ENCODE assay signal across 17 mouse cellular contexts in genomic region chr11:85095116-85095515, GRCm38 (mm10). TPM values are rescaled to one million over a fixed set of nuclear protein-coding genes. Genes with fewer than 3 reads are reported as not detected.
DNase-seq lines count a peak whose midpoint lies in the region; ATAC-seq lines count a peak whose summit lies in the region.
"Had no signal": no experiment of that assay in that cellular context is flagged by ENCODE, and none has a peak within 500 bp of the region (broad histone marks: within the 10 kb centered on the region; RNA-seq: fewer than 3 reads in every experiment).

No protein-coding gene starts in this region.

- H3K4me3 ChIP-seq in heart, embryonic 16.5 days (ENCODE audit: low read length): no peak overlapping the region
- H3K4me3 ChIP-seq in liver, embryonic 15.5 days (replicated peaks): no peak overlapping the region
- no peak overlapping the region for H3K4me3 ChIP-seq in intestine, embryonic 15.5 days (replicated peaks)
- H3K4me3 ChIP-seq: hindbrain, embryonic 15.5 days; left cerebral cortex, adult 2 months; midbrain, embryonic 15.5 days; neural tube, embryonic 12.5 days had no signal

- H3K27ac ChIP-seq in heart, embryonic 16.5 days (ENCODE audit: low read length): peak overlapping the region; percentile 23; the same call in 1 of the 2 replicates
- peak overlapping the region; percentile 24 for H3K27ac ChIP-seq in liver, embryonic 15.5 days (replicated peaks)
- no peak overlapping the region for H3K27ac ChIP-seq in intestine, embryonic 15.5 days
- H3K27ac ChIP-seq: hindbrain, embryonic 15.5 days; left cerebral cortex, adult 2 months; midbrain, embryonic 15.5 days; neural tube, embryonic 12.5 days had no signal

- no peaks in the 10 kb centered on the region for H3K27me3 ChIP-seq in heart, embryonic 16.5 days (ENCODE audit: control insufficient read depth, insufficient read depth, low read length)
- H3K27me3 ChIP-seq in liver, embryonic 15.5 days: no peaks in the 10 kb centered on the region
- no peaks in the 10 kb centered on the region for H3K27me3 ChIP-seq in intestine, embryonic 15.5 days (replicated peaks)
- H3K27me3 ChIP-seq: hindbrain, embryonic 15.5 days; midbrain, embryonic 15.5 days; neural tube, embryonic 12.5 days had no signal

- 57% methylated on average over 5 of the region's 5 CpGs for WGBS in heart, embryonic 16.5 days
- 76% methylated on average over 5 of the region's 5 CpGs for WGBS in liver, embryonic 15.5 days (ENCODE audit: insufficient replicate concordance)
- 63% methylated on average over 5 of the region's 5 CpGs for WGBS in intestine, embryonic 15.5 days

- H3K4me2 ChIP-seq in heart, embryonic 16.5 days (ENCODE audit: low read depth, low read length): no peak overlapping the region
- H3K4me2 ChIP-seq in liver, embryonic 15.5 days: no peak overlapping the region
- no peak overlapping the region for H3K4me2 ChIP-seq in intestine, embryonic 15.5 days (replicated peaks)
- H3K4me2 ChIP-seq: hindbrain, embryonic 15.5 days; midbrain, embryonic 15.5 days; neural tube, embryonic 12.5 days had no signal

- H3K36me3 ChIP-seq in heart, embryonic 16.5 days (ENCODE audit: control insufficient read depth, insufficient read depth): no peaks in the 10 kb centered on the region
- peaks cover 61% of the 10 kb centered on the region for H3K36me3 ChIP-seq in liver, embryonic 15.5 days (replicated peaks)
- no peaks in the 10 kb centered on the region for H3K36me3 ChIP-seq in intestine, embryonic 15.5 days

- ATAC-seq in heart, embryonic 16.5 days (replicated peaks; ENCODE audit: extremely low read depth, insufficient read depth, low FRiP score): no peak
- peak; percentile 28; the same call in 1 of the 2 replicates for ATAC-seq in liver, embryonic 15.5 days (ENCODE audit: insufficient read depth)
- no peak for ATAC-seq in intestine, embryonic 15.5 days
- ATAC-seq: forebrain, postnatal 0 days; midbrain, embryonic 15.5 days had no signal

- DNase-seq in heart, postnatal 4 days: no peak
- peak; percentile 32 for DNase-seq in Muller cell, postnatal 12 days (ENCODE audit: inconsistent ontology term)
- DNase-seq in adrenal gland, postnatal 36 days: peak; percentile 13 to 42
- no peak for DNase-seq in ovary, postnatal 10 days (ENCODE audit: low spot score)
- no peak for DNase-seq in left cerebral cortex, adult 9 months (ENCODE audit: low spot score in 2 of 2)
- DNase-seq: cerebellum, postnatal 36 days; forebrain, postnatal 0 days; gastrocnemius, postnatal 36 days; kidney, adult 8-10 months; thymus, postnatal 4 days had no signal

- no peaks in the 10 kb centered on the region for H3K9me3 ChIP-seq in heart, embryonic 16.5 days (replicated peaks; ENCODE audit: control insufficient read depth, low read length)
- H3K9me3 ChIP-seq in liver, embryonic 15.5 days (replicated peaks): no peaks in the 10 kb centered on the region
- H3K9me3 ChIP-seq in intestine, embryonic 15.5 days: no peaks in the 10 kb centered on the region
- H3K9me3 ChIP-seq: hindbrain, embryonic 15.5 days; midbrain, embryonic 15.5 days; neural tube, embryonic 12.5 days had no signal

- peaks cover 2% of the 10 kb centered on the region for H3K4me1 ChIP-seq in heart, embryonic 16.5 days (ENCODE audit: control insufficient read depth, insufficient read depth, low read length)
- peaks cover 23% of the 10 kb centered on the region for H3K4me1 ChIP-seq in liver, embryonic 15.5 days (replicated peaks)
- no peaks in the 10 kb centered on the region for H3K4me1 ChIP-seq in intestine, embryonic 15.5 days (replicated peaks)
- H3K4me1 ChIP-seq: hindbrain, embryonic 15.5 days; midbrain, embryonic 15.5 days; neural tube, embryonic 12.5 days had no signal

- H3K9ac ChIP-seq in heart, embryonic 16.5 days (ENCODE audit: low read length): no peak overlapping the region
- H3K9ac ChIP-seq in liver, embryonic 15.5 days: no peak overlapping the region
- H3K9ac ChIP-seq in intestine, embryonic 15.5 days: no peak overlapping the region
- H3K9ac ChIP-seq: forebrain, postnatal 0 days; hindbrain, embryonic 15.5 days; midbrain, embryonic 15.5 days; neural tube, embryonic 12.5 days had no signal

RNA-seq across cellular contexts. Expression of gene Usp32, which starts 44.8 kb away (rescaled TPM):
- polyA plus RNA-seq in heart, embryonic 16.5 days (2015; fragmentation: Nextera tagmentation; extraction: Ambion mirVana): 3.4 and 4.6 TPM in 2 replicates
- total RNA-seq in heart, postnatal 4 days (2021): 10 to 100 TPM; 21.8 to 21.9 TPM
- 10 to 100 TPM; 38.9 to 42.5 TPM for total RNA-seq in adrenal gland, postnatal 36 days (2021)
- 10.1 and 15.2 TPM in 2 replicates for polyA plus RNA-seq in liver, embryonic 15.5 days (2015; fragmentation: Nextera tagmentation; extraction: Ambion mirVana)
- 3.4 and 4.3 TPM in 2 replicates for polyA plus RNA-seq in intestine, embryonic 15.5 days (2015; fragmentation: Nextera tagmentation; extraction: Ambion mirVana)

Comparison
In these comparisons a context has a peak if more than half of its experiments do, and no peak if none do; other contexts are left out.
1. DNase-seq: peak in Muller cell, postnatal 12 days (single experiment) and adrenal gland, postnatal 36 days (2 of 2); none in heart, postnatal 4 days (single experiment), ovary, postnatal 10 days (single experiment) and left cerebral cortex, adult 9 months (0 of 2).